Mouse (Mus musculus) gastrocnemius, postnatal 14 days (tissue): ENCODE data around the gene Fez1. TPM values are rescaled to one million over a fixed set of nuclear protein-coding genes. Genes with fewer than 3 reads are reported as not detected.
A peak's percentile ranks its signal among the peaks of the same experiment; 100 is the strongest.

Experiments used
- DNase-seq: peaks from one replicate; pipeline ENCODE4 v3.0.0; 2021; ENCODE audit warnings: mixed read lengths
- intact Hi-C: fragments of 180-260 bp; cut with DNase I; formaldehyde crosslinking; loops from one replicate; pipeline ENCODE4 v1.15.1; 2025; ENCODE audit warnings: low total_unique reads
- long read RNA-seq, 2 experiments: library from polyadenylated mRNA; stranded (forward); transcript quantifications; one replicate each; pipeline ENCODE4 v2.0.0; 2021
- total RNA-seq, 2 experiments: library from RNA; stranded (reverse); gene quantifications; 2 replicates each; pipeline ENCODE4 v1.2.3; 2021

Gene Fez1
- total RNA-seq: 1 to 10 TPM; 2.3 to 3.7 TPM
- long read RNA-seq, experiment 1, transcript Fez1-201 (10 exons, 1,794 nt): major isoform, 6 of 7 reads
- long read RNA-seq, experiment 1, partial matches to known transcripts: 0 of 7 reads
- long read RNA-seq, experiment 1, other reads (novel, unspliced or antisense): 1 of 7 reads
- long read RNA-seq, experiment 2, partial matches to known transcripts: 0 of 5 reads
- long read RNA-seq, experiment 2, other reads (novel, unspliced or antisense): 1 of 5 reads

DNA sequence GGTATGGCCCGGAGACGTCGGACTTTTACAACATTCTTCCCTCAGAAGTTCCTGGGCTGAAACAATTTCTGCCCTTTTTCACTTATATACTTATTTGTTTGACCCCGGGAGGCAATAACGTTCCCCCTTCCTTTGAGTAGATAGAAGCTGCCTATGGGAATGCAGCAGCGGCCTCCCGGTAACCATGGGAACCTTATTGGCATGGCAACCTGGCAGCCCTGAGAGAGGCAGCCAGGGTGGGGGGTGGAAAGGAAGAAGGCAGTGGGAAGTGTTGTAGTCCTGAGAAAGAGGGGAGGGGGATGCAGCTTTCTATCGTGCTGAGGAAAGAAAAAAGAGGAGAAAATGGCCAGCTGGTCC lies at the start of gene Fez1:
Gene Fez1 (plus strand): TSS at position 221 of the 357 bp plus-strand sequence.
- no peak for DNase-seq
- intact Hi-C loops: no loop called here

DNA sequence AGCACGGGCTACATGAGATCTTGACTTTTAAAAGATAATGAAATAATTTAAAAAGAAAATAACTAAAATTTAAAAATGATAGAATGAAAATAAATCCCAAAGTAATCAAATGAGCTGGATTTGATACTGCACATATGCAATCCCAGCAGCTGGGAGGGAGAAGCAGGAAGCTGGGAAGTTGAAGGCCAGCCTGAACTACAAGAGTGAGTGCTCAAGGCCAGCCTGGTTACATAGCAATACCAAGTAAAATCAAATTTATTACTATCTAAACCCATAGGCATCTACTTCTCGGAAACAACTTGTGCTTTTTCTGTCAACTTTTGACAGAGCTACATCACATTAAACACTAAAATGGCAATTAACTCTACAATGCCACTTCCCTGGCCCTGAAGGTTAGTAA lies 37.7 kb upstream of the Fez1 start:
- intact Hi-C loops: no loop called here
- DNase-seq: no peak

DNA sequence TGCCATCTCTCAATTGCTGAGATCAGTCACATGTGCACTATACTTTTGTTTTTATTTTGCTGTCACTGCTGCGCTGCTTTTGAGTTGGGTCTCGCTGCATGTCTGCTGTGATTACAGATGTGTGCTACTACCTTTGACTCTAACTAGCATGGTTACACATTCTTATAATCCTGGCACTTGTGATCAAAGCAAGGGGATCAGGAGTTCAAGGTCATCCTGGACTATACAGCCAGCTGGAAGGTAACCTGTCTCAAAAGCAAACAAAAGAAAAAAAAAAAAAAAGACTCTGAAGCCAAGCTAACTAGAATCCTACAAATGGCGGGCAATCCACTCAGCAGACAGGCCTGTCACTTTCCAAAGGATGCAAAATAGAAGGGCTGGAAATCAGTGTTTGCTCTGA lies 29.5 kb upstream of the Fez1 start:
- no peak for DNase-seq
- intact Hi-C loops: loop anchor here (10.0 kb wide), 1 partner anchor 93 kb away; no protein-coding TSS in a partner anchor

DNA sequence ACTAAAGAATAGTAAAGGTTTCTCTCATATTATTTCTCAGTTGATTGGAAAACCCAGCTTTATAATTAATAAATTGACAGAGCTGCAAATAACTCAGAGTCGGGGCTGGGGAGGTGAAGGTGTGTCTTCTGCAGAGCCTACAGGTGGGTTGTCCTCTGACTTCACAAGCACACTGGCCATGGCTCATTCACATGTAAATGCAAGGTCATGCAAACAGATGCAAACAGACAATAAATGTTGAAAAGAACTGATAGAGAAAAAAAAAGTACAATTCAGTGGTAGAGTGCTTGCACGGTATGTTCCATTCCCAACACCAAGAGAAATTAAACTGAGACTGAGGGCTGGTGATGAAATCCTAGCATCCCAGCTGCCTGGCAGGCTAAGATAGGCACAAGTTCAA lies 27.2 kb upstream of the Fez1 start:
- DNase-seq: no peak
- intact Hi-C loops: loop anchor here (10.0 kb wide), 1 partner anchor 90 kb away; no protein-coding TSS in a partner anchor

DNA sequence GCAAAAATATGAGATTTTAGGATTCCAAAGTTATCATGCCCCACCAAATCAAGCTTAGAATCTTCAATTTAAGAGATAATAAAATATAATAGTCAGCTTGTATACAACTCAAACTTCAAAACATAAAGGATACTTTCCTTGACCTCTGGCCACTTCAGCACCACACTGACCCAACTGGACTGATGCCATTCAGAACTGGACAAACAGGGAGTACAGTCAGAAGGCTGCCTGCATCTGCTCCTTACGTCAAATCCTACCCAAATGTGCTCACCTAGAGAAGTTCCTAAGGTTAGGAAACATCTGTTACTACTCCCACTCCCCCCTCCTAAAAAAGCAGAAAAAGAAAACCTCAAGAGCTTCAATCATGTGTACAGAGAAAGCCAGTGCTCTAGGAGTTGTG lies 26.1 kb upstream of the Fez1 start:
- intact Hi-C loops: loop anchor here (10.0 kb wide), 1 partner anchor 89 kb away; no protein-coding TSS in a partner anchor
- no peak for DNase-seq

DNA sequence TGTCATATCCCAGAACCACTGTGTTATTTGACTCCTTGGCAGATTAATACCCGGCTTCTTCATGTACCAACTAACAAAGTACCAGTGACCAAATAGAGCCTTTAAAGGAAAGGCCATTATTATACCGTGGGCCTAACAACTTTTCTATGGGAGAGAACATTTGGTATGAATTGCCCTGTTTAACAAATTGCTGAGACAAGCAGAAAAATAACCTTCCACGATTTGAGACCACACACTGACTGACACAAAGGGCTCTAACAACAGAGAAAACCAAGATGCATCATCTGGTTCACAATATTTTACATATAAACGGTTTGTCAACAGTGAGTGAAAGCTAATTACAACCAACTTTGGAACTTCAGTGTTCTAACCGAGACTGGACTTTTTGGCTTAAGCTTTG lies 25.4 kb upstream of the Fez1 start:
- DNase-seq: no peak
- intact Hi-C loops: loop anchor here (10.0 kb wide), 1 partner anchor 89 kb away; no protein-coding TSS in a partner anchor

DNA sequence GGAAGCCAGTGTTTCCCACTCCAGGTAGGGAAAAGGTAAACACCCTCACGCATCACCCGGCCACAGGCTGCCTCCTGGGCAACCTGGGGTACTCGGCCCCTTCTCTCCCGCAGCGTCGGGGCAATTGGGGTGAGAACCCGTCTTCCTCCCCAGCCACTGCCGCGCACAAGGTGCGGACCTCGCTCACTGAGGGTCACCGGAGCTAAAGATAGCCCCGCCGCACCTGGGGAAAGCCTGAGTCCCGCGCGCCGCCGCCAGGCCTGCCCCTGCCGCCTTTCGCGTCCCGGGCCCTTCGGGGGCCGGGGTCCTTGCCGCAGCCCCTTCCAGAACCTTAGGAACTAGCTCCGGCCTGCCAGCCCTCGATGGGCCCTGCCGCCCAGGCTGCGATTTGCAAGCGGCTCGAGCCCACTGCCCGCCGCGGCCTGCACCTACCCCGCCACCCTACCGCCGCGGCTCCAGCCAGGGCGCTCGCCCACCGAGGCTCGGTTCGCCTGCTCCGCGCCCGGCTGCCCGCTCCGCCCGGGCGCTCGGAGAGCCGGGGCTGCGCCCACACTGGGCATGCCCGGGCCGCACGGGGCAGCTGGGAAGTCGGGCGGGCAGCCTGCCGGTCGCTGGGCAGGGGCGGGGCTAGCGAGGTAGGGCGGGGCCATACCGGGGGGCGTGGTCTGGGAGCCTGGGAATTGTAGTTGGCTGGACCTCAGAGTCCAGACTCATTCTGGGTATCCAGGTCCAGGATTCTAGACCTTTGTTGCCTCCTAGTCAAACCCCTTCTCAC lies 24.7 kb upstream of the Fez1 start, which contains the start of gene Ei24:
Gene Ei24 (minus strand): TSS at position 613 of the 775 bp plus-strand sequence.
- peak; percentile 93 for DNase-seq
- intact Hi-C loops: loop anchor here (10.0 kb wide), 1 partner anchor 88 kb away; no protein-coding TSS in a partner anchor

DNA sequence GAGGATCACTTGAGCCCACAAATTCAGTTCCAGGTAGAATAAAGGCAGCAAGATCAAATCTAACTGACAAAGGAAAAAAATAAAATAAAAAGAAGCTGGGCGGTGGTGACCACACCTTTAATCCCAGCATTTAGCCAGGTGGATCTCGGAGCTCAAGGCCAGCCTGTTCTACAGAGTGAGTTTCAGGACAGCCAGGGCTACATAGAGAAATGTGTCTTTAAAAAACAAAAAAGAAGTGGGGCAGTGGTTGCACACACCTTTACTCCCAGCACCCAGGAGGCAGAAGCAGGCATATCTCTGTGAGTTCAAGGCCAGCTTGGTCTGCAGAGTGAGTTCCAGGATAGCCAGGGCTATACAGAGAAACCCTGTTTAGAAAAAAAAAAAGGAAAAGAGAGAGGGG lies 19.7 kb upstream of the Fez1 start:
- no peak for DNase-seq
- intact Hi-C loops: no loop called here

DNA sequence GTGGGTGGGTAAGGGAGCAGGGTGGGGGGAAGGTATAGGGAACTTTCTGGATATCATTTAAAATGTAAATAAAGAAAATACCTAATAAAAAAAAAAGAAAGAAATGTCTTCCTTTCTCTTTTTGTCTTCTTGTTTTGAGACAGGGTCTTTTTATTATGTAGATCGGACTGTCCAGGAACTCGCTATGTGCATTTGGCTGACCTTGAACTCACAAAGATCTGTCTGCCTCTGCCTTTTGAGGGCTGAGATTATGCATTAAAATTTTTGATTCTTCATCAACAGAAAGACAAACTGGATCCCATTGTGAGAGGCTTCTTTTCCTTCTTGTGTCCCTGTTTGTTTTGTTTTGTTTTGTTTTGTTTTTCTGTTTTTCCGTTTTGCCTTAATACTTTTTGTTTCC lies 18.7 kb upstream of the Fez1 start:
- DNase-seq: no peak
- intact Hi-C loops: no loop called here

DNA sequence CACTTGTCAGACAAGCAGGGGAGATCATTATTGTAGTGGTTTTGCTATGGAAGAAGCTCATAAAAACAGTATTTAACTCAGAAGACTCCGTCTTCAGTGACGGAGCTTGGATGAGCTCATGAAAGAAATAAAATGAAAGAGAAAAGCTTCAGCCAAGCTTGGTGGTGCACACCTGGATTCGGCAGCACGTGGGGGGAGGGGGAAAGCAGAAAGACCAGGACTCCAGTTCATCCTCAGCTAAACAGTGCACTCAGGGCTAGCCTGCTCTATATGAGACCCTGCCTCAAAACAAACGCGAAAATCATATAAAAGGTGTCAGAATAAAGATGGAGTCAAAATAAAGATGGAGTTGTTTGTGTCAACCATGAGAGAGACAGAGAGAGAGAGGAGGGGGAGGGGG lies 18.3 kb upstream of the Fez1 start:
- intact Hi-C loops: no loop called here
- DNase-seq: no peak

DNA sequence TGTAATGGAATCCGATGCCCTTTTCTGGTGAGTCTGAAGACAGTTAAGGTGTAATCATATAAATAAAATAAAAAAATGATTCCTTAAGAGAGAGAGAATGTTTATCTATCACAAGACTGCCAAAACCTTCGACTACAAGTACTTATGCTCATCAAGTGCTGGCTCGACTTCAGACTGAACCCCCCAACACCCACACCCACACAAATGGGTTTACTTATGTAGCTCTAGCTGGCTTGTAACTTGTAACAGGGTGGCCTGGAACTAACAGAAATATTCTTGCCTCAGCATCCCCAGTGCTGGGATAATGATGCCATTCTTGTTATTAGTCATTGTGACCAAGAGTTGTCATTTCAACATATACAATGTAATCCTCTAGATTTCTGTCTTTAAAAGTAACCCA lies 17.7 kb upstream of the Fez1 start:
- intact Hi-C loops: no loop called here
- no peak for DNase-seq

DNA sequence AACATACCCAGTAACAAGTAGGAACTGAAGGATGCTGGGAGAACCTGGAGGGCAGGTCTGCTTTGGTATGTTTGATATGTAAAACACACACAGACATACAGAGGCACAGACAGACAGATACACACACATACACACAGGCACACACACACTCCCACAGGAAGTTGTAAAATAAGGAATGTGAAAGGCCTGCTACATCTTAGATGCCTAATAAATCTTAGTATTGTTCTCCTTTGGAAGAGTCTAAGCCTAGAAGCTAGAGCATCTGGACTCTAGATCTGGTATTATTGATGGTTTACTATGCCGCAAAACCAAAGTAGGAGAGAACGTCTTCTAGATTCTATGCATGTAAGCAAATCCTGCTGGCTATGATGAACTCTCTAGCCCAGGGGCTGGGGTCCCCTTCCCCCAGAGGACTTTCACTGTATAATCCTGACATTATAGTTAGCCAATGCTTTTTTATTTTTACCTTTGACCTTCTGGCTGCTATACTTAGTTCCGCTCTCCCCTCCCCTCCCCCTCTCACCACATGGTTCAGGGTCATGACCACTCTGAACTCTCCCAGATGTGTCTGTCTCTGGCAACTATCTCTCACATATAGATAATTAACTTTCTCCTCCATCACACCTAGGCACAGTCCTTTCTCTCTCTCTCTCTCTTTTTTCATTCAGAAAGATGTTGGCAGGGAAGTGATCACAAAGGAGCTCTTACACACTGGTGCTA lies 16.2 kb upstream of the Fez1 start:
- no peak for DNase-seq
- intact Hi-C loops: no loop called here

DNA sequence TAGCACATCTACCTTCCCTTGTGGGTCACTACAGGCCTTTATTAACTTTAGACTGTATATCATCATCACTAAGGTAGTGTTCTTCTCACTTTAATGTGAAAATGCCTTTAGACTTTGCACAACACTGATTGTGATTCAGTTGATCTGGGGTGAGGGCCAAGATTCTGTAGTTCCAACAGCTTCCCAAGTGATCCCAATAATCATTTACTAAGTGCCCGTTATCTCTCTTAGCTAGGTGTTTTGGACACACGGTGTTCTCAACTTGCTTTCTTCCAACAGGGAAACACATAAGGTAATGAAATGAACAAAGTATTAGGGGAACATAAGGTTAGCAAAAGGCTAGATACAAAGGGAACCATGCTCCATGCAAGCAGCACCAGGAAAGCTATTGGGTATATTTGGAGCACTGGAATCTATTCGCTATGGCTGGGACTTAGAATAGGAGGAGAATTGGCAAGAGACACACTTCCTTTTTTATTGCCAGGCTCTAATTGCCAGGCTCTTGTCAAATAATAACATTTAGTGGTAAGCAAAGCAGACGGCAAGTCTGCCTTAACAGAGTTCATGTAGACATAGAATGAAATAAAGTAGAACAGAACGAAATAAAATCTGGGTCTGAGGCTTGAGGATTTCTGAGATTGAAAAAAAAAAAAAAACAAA lies 13.4 kb upstream of the Fez1 start:
- intact Hi-C loops: no loop called here

DNA sequence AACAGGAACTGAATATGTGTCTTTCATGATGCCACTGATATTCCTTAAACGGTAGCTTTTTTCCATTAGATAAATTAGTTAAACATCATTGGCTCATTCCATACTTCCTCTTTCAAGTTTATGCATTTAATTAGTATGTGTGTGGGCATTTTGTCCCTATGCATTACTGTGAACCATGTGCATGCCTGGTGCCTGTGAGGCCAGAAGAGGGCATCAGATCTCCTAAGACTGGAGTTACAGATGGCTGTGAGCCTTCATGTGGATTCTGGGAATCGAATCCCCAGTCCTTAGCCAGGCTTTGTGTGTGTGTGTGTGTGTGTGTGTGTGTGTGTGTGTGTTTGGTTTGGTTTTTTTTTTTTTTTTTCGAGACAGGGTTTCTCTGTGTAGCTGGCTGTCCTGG lies 7.2 kb upstream of the Fez1 start:
- intact Hi-C loops: no loop called here
- DNase-seq: no peak

More for the DNA sequence above, 13.4 kb upstream of the Fez1 start:
- no peak for DNase-seq

DNA sequence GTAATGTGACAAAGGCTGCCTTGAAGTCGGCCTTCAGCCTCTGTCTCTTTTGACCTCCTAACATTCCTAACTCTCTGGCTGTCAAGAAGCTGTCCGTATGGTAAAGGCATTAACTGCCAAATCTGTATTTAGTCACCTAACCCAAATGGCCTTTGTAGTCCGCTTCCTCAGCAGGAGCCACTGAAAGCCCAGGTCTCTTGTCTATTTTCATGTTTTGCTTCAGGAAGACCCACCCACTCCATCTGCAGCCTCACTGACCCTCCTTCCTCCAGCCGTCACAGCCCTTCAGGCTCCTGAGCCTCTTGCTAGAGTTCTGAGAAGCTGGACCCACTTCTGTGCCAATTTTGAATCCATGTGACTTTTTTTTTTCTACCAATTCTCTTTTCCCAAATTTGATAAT lies 2.8 kb upstream of the Fez1 start:
- intact Hi-C loops: no loop called here
- DNase-seq: no peak

DNA sequence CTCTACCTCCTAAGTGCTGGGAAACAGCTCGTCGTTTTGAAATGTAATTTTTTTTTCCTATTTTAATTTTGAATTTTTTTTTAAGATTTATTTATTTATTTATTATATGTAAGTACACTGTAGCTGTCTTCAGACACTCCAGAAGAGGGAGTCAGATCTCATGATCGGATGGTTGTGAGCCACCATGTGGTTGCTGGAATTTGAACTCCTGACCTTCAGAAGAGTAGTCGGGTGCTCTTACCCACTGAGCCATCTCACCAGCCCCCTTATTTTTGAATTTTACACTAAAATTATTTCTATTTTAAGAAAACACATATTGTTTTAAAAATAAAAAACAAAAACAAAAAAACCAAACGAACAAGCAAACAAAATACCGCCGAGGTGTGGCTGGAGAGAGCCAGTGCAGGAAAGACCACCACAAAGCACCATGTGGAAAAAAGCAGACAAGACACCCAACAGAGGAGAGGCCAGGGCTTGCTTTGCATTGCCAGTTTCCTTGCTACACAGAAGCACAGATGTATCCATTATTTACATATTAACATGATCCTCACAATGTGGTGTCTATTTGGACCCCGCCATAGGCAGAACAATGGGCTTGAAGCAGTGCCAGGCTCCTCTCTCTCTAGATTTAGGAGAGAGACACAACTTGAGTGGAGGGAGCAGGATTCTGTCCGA lies 558 bp upstream of the Fez1 start:
- intact Hi-C loops: no loop called here
- DNase-seq: no peak

DNA sequence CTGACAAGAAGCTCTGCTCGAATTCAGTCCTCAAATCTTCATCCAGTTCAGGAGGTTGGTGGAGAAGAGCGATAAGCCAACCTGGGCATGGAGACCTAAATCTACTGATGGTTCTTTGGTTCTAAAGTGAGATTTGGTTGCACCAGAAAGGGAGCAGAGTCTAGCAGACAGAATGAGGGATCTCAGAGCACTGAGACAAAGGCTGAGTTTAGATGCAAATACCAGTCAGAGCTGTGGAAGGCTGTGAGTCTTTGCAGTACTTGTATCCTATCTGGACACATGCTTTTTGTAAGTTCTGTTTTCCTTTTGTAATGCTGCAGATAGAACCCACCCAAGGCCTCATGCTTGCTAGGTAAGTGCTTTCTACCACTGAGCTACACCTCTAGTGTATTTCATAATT lies 360 bp downstream of the Fez1 start:
- no peak for DNase-seq
- intact Hi-C loops: no loop called here

DNA sequence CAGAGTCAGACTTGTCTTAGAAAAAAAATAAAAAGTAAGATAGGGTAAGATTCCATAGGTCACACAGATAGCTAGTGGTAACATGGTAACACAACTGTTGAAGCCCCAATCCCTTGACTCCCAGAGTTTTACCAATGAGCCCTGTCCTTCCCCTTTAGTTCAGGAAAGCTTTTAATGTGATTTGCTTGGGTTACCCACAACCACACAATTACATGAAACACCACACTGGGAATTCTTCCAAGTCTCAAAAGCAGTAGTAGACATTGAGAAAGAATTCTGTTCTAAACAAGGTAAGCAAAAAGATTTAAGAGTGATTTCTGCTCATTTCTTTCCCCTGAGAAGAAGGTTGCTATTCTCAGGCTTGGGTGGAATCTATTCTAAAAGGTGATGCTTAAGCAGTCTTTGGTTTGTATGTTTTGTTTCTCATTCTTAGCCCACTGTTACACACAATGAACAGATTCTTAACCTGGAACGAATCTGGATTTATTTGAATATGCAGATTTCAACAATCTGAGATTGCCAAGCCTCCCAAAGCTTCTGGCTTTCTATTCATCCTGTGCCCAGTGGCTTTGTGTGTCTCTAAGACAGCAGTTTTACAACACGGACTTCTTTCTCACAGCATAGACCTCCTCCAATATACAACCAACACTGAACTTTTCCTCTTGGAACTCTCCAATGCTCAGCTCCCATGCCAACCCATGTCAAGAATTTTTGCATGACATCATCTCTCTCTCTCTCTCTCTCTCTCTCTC lies 5.1 kb downstream of the Fez1 start:
- intact Hi-C loops: no loop called here
- no peak for DNase-seq

DNA sequence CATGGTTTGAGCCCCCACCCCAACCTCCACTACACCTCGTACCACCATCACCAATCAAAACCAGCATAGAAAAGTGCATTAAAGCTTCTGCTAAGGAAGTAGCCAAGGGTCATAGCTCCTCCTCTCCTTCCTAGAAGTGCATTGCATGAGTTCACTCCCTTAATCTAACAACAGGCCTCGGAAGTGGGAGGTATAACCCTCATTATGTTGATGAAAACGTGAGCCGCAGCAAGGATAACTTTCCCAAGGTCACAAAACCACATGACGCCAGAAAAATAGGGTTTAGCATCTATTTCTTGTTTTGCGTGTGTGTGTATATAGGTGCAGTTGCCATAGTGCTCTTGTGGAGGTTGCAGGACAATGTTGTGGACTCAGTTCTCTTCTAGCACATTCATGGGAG lies 9.7 kb downstream of the Fez1 start:
- intact Hi-C loops: no loop called here
- DNase-seq: no peak
